Mouse (Mus musculus) liver, adult 2 months (tissue): ENCODE results near the gene Fcgr4. TPM values are rescaled to one million over a fixed set of nuclear protein-coding genes. Genes with fewer than 3 reads are reported as not detected.

Source experiments
- DNase-seq: peaks from one replicate; pipeline ENCODE4 v3.0.0-alpha.2; 2011; ENCODE audit warnings: low read depth, low spot score; ENCODE audit errors: extremely low read depth
- H3K27ac ChIP-seq: fragments of 200-500 bp; replicated peaks from 2 replicates; pipeline ENCODE4 v1.5.1; 2012; ENCODE audit warnings: low read depth, mild to moderate bottlenecking, control low read depth, inconsistent platforms, low read length; ENCODE audit not compliant: insufficient read depth
- H3K27me3 ChIP-seq: fragments of 200-500 bp; 2 replicates; pipeline ENCODE4 v1.6.1; 2012; ENCODE audit warnings: mild to moderate bottlenecking, moderate library complexity, low read length, inconsistent platforms; ENCODE audit not compliant: control insufficient read depth, insufficient read depth
- H3K36me3 ChIP-seq: fragments of 200-500 bp; 2 replicates; pipeline ENCODE4 v1.6.1; 2012; ENCODE audit warnings: low read length, inconsistent platforms; ENCODE audit not compliant: control insufficient read depth, insufficient read depth
- H3K4me1 ChIP-seq: fragments of 200-500 bp; 2 replicates; pipeline ENCODE4 v1.6.1; 2011; ENCODE audit warnings: low read length; ENCODE audit not compliant: control insufficient read depth, insufficient read depth
- H3K4me3 ChIP-seq: fragments of 200-500 bp; 2 replicates; pipeline ENCODE4 v1.5.1; 2011; ENCODE audit warnings: low read depth, mild to moderate bottlenecking, control low read depth, low read length, moderate library complexity; ENCODE audit not compliant: insufficient read depth
- H3K79me2 ChIP-seq: fragments of 200-500 bp; 2 replicates; pipeline ENCODE4 v1.6.1; 2012; ENCODE audit warnings: inconsistent platforms, mild to moderate bottlenecking, low read length, moderate library complexity; ENCODE audit not compliant: control insufficient read depth, insufficient read depth
- H3K9ac ChIP-seq: fragments of 200-500 bp; 2 replicates; pipeline ENCODE4 v1.6.1; 2012; ENCODE audit warnings: low read depth, mild to moderate bottlenecking, control low read depth, inconsistent platforms, low read length
- CTCF ChIP-seq: fragments of 200-500 bp; IDR thresholded peaks from 2 replicates; pipeline ENCODE4 v1.5.1; 2011; ENCODE audit warnings: low read depth, low read length, control low read depth
- POLR2A ChIP-seq: fragments of 200-500 bp; IDR thresholded peaks from 2 replicates; pipeline ENCODE4 v1.6.1; 2011; ENCODE audit warnings: low read length, control low read depth; ENCODE audit not compliant: insufficient read depth; ENCODE audit errors: extremely low read depth
- whole genome bisulfite sequencing: fragments of 180-500 bp; shearing (Covaris S2); methylation state at CpG from one replicate; pipeline ENCODE4 v1.1.7; 2018; 5-methylcytosine and 5-hydroxymethylcytosine counted together
- polyA plus RNA-seq: library from polyadenylated mRNA; depleted of rRNA; stranded (reverse); fragments of >200 nt; gene quantifications from 2 replicates; pipeline ENCODE4 v1.2.3, GENCODE M21; 2012
- total RNA-seq: library from RNA; depleted of rRNA; stranded (reverse); fragments of >200 nt; gene quantifications from 2 replicates; pipeline ENCODE4 v1.2.3, GENCODE M21; 2014

Gene Fcgr4
- total and polyA plus RNA-seq, 2 experiments, result 4.5 to 10.3 TPM

- H3K4me1 ChIP-seq, result no peaks in the 10 kb centered on the region
- H3K79me2 ChIP-seq, result no peaks in the 10 kb centered on the region
- no peaks in the 10 kb centered on the region for H3K27me3 ChIP-seq
- H3K36me3 ChIP-seq, result no peaks in the 10 kb centered on the region
- no peak for TF ChIP-seq POLR2A
- TF ChIP-seq CTCF, result no peak
- DNase-seq, result peak; percentile 31
- H3K9ac ChIP-seq, result no peak overlapping the region
- H3K27ac ChIP-seq, result no peak overlapping the region
- 81% methylated on average over 4 of the region's 4 CpGs for WGBS
- H3K4me3 ChIP-seq, result no peak overlapping the region
Observed at GRCm38 (mm10) chr1:171011733-171012132, 7.0 kb upstream of the Fcgr4 start.

DNA sequence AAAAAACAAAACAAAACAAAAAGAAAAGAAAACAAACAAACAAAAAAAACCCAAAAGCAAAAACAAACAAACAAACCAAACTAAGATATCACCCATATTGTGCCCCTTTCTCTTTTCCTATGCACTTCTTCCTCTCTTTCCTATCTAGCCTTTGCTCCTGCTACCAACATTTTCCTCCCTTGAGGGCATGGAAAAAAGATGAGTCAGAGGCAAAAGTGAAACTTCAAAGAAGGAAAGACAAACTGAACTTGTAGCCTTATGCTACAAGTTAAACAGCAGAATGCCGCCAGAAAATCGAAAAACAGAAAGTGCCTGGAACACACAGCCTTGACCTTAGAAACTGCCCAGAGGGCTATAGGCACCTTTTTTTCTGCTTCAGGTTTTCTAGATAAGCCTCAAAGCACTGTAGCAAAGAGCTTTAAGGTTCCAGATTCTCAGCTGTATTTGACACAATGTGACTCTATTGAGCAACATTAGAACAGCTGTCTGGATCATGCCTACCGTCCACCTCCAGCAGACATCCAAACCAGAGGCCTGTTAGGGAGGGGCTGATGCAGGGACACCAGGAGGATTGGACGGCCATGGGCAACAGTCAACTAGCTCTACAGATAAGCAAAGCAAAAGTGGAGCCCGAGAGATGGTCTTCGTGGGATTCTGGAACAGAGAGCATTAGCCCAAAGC, 1.9 kb upstream of the Fcgr4 start:
- DNase-seq, result no peak
- no peak overlapping the region for H3K4me3 ChIP-seq
- 0 out of 2 replicates have a peak overlapping the region, but pooled peaks have one; percentile 1 for H3K27ac ChIP-seq
- WGBS, result 31% methylated on average over 6 of the region's 6 CpGs
- no peaks in the 10 kb centered on the region for H3K79me2 ChIP-seq
- no peak overlapping the region for H3K9ac ChIP-seq
- no peaks in the 10 kb centered on the region for H3K36me3 ChIP-seq
- no peaks in the 10 kb centered on the region for H3K27me3 ChIP-seq
- TF ChIP-seq CTCF (no peak), POLR2A (no peak)
- H3K4me1 ChIP-seq, result no peaks in the 10 kb centered on the region

DNA sequence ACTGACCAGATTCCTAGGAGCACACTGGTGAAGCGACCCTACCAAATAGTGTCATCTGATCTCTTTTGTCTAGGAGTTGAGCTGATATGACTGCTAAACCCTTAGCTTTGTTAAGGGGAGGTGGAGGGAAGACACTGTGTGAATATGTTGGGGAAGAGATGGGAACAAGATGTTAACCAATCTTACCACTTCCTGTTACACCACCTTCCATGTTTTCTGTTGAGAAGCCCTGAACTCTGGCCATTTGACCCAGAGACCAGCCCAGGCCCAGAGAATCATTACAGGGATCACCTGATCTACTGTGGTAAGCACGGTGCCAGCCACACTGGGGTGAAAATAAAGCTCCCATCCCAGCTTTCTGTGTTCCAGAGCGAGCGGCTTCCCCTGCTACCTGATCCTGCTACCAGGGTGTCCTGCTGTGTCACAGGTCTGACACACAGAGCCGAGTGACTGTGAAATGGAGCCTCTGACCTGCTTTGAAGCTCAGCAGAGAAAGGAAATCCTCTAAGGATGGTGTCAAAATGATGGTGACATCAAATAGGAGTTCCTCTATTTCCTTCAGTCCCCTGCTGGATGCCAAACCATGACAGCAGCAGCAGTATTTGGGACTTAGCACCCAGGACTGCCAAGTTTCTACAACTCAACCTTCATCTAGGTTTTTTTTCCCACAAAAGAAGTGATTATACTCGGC, 1.1 kb upstream of the Fcgr4 start:
- Histone ChIP-seq H3K4me3 (no peak overlapping the region), H3K27me3 (no peaks in the 10 kb centered on the region), H3K4me1 (no peaks in the 10 kb centered on the region), H3K9ac (no peak overlapping the region), H3K27ac (no peak overlapping the region), H3K36me3 (no peaks in the 10 kb centered on the region), H3K79me2 (no peaks in the 10 kb centered on the region)
- TF ChIP-seq CTCF (no peak), POLR2A (no peak)
- no peak for DNase-seq
- 67% methylated on average over 6 of the region's 6 CpGs for WGBS

- H3K27ac ChIP-seq, result no peak overlapping the region
- no peaks in the 10 kb centered on the region for H3K27me3 ChIP-seq
- 55% methylated on average over 7 of the region's 7 CpGs for WGBS
- H3K79me2 ChIP-seq, result no peaks in the 10 kb centered on the region
- no peaks in the 10 kb centered on the region for H3K36me3 ChIP-seq
- H3K9ac ChIP-seq, result no peak overlapping the region
- H3K4me1 ChIP-seq, result no peaks in the 10 kb centered on the region
- no peak for DNase-seq
- H3K4me3 ChIP-seq, result no peak overlapping the region
- TF ChIP-seq POLR2A (no peak), CTCF (no peak)
Observed at GRCm38 (mm10) chr1:171019311-171019950, 711 bp downstream of the Fcgr4 start.

- Histone ChIP-seq H3K9ac (no peak overlapping the region), H3K36me3 (no peaks in the 10 kb centered on the region), H3K27ac (no peak overlapping the region), H3K79me2 (no peaks in the 10 kb centered on the region), H3K4me3 (no peak overlapping the region), H3K4me1 (peaks cover 8% of the 10 kb centered on the region), H3K27me3 (0 out of 2 replicates have a peak, but pooled peaks cover 3% of the 10 kb centered on the region)
- DNase-seq, result no peak
- no peak for TF ChIP-seq CTCF
- no peak for TF ChIP-seq POLR2A
- 90% methylated on average over 3 of the region's 3 CpGs for WGBS
Observed at GRCm38 (mm10) chr1:171031752-171032151, 13.0 kb downstream of the Fcgr4 start.
